18 mouse cellular contexts compared by ENCODE assay signal in the genomic region with DNA sequence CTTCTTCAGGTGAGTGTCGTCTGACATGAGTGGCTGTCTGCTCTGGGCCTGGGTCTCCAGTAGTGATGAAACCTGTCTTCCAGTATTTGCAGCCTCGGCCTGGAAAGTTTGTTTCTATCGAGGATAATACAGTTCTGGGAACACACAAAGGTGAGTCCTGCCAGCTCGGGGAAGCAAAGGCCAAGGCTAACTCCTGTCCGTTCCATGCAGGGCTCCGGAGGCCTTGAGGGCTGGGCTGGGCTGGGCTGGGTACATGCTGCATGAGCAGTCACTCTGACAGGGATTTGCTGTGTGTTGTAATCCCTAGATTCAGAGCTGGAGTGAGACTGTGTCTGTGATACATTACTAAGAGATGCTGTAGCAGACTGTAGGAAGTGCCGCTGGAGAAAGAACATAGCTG.
"Had no signal": no experiment of that assay in that cellular context is flagged by ENCODE, and none has a peak within 500 bp of the region (broad histone marks: within the 10 kb centered on the region; RNA-seq: fewer than 3 reads in every experiment).

No protein-coding gene starts in this region.

- H3K4me2 ChIP-seq: limb, embryonic 13.5 days; liver, embryonic 11.5 days; lung, embryonic 14.5 days; midbrain, embryonic 12.5 days had no signal

- H3K9ac ChIP-seq: limb, embryonic 13.5 days; liver, embryonic 14.5 days; liver, postnatal 0 days; lung, embryonic 14.5 days; midbrain, embryonic 12.5 days had no signal

- H3K27me3 ChIP-seq: limb, embryonic 13.5 days; midbrain, embryonic 12.5 days had no signal

- H3K27ac ChIP-seq: kidney, postnatal 0 days; layer of hippocampus, adult 2 months; limb, embryonic 10.5 days; limb, embryonic 13.5 days; liver, embryonic 14.5 days; macrophage; midbrain, embryonic 12.5 days; stomach, postnatal 0 days had no signal

- ATAC-seq: liver, postnatal 0 days had no signal

- DNase-seq: layer of hippocampus, adult 9-11 months; liver, postnatal 0 days; lung, embryonic 14.5 days; right cerebral cortex, adult 18-20 months; right cerebral cortex, postnatal 14 days; right cerebral cortex, postnatal 4 days; thymus, adult 2 months; thymus, postnatal 14 days; thymus, postnatal 4 days had no signal

- H3K4me3 ChIP-seq: layer of hippocampus, adult 2 months; limb, embryonic 10.5 days; limb, embryonic 13.5 days; midbrain, embryonic 12.5 days had no signal

- H3K4me1 ChIP-seq: limb, embryonic 10.5 days; limb, embryonic 13.5 days; midbrain, embryonic 12.5 days had no signal

- H3K9me3 ChIP-seq: limb, embryonic 10.5 days; limb, embryonic 13.5 days; midbrain, embryonic 12.5 days had no signal
